Mouse (Mus musculus) cortical plate, adult 2 months (tissue): Measurements from ENCODE around the gene Myo6.

Source experiments
- CTCF ChIP-seq: fragments of 200-500 bp; IDR thresholded peaks from 2 replicates; pipeline ENCODE4 v1.5.1; 2011; ENCODE audit warnings: mild to moderate bottlenecking, control low read depth, low read length; ENCODE audit not compliant: insufficient read depth; ENCODE audit errors: extremely low read depth
- POLR2A ChIP-seq: fragments of 200-500 bp; IDR thresholded peaks from 2 replicates; pipeline ENCODE4 v1.6.1; 2011; ENCODE audit warnings: mild to moderate bottlenecking, low read length, control low read depth; ENCODE audit not compliant: insufficient read depth; ENCODE audit errors: extremely low read depth

- TF ChIP-seq CTCF, result no peak
- TF ChIP-seq POLR2A, result no peak
Measured at GRCm38 (mm10) chr9:80184138-80184537, 19.3 kb downstream of the Myo6 start.
